Mouse (Mus musculus) layer of hippocampus, postnatal 36 days (tissue): ENCODE measurements around the gene Tanc1. TPM values are rescaled to one million over a fixed set of nuclear protein-coding genes. Genes with fewer than 3 reads are reported as not detected.

Source experiments
- DNase-seq, 2 experiments: peaks; one replicate each; pipeline ENCODE4 v3.0.0; 2022
- total RNA-seq, 2 experiments: library from RNA; stranded (reverse); gene quantifications; 2 replicates each; pipeline ENCODE4 v1.2.3; 2021

The Tanc1 gene
- total RNA-seq, 2 experiments from 2014 or later, result 107 to 119 TPM

- DNase-seq, result no peak
These were observed 146.5 kb downstream of the Tanc1 start for GRCm38 (mm10) chr2:59758139-59758918.

- no peak for DNase-seq
These were observed 148.9 kb downstream of the Tanc1 start for GRCm38 (mm10) chr2:59760731-59761130.

GRCm38 (mm10) chr2:59761183-59761582 lies 149.3 kb downstream of the Tanc1 start:
- no peak for DNase-seq

- no peak for DNase-seq
These were observed 150.4 kb downstream of the Tanc1 start for GRCm38 (mm10) chr2:59762277-59762676.

- DNase-seq, result no peak
These were observed 153.8 kb downstream of the Tanc1 start for GRCm38 (mm10) chr2:59765671-59766070.

- DNase-seq, result no peak
These were observed 156.1 kb downstream of the Tanc1 start for GRCm38 (mm10) chr2:59767893-59768292.

- no peak for DNase-seq
These were observed 157.0 kb downstream of the Tanc1 start for GRCm38 (mm10) chr2:59768661-59769384.

GRCm38 (mm10) chr2:59769385-59769735 lies 157.5 kb downstream of the Tanc1 start:
- no peak for DNase-seq

GRCm38 (mm10) chr2:59771708-59772107 lies 159.9 kb downstream of the Tanc1 start:
- no peak for DNase-seq

- DNase-seq, result no peak
These were observed 160.4 kb downstream of the Tanc1 start for GRCm38 (mm10) chr2:59772261-59772683.

- DNase-seq, result no peak
These were observed 162.5 kb downstream of the Tanc1 start for GRCm38 (mm10) chr2:59774374-59774773.

- no peak for DNase-seq
These were observed 163.3 kb downstream of the Tanc1 start for GRCm38 (mm10) chr2:59775148-59775547.

- no peak for DNase-seq
These were observed 164.0 kb downstream of the Tanc1 start for GRCm38 (mm10) chr2:59775820-59776219.

- DNase-seq, result no peak
These were observed 167.5 kb downstream of the Tanc1 start for GRCm38 (mm10) chr2:59779355-59779754.

- DNase-seq, result no peak
These were observed 168.4 kb downstream of the Tanc1 start for GRCm38 (mm10) chr2:59780240-59780639.

- no peak for DNase-seq
These were observed 171.4 kb downstream of the Tanc1 start for GRCm38 (mm10) chr2:59783055-59783831.

- DNase-seq, result no peak
These were observed 172.2 kb downstream of the Tanc1 start for GRCm38 (mm10) chr2:59783832-59784627.

GRCm38 (mm10) chr2:59784628-59784883 lies 172.7 kb downstream of the Tanc1 start:
- DNase-seq, result no peak

- DNase-seq, result no peak
These were observed 173.8 kb downstream of the Tanc1 start for GRCm38 (mm10) chr2:59785597-59785996.

GRCm38 (mm10) chr2:59788704-59789500 lies 177.1 kb downstream of the Tanc1 start:
- no peak for DNase-seq

GRCm38 (mm10) chr2:59791596-59791995 lies 179.8 kb downstream of the Tanc1 start:
- DNase-seq, result peak; percentile 39 to 41

GRCm38 (mm10) chr2:59793337-59793736 lies 181.5 kb downstream of the Tanc1 start:
- DNase-seq, result no peak
